Mouse (Mus musculus) E14TG2a.4 (cell line): ENCODE measurements around the gene Abca12.

ENCODE experiments used
- CTCF ChIP-seq: conservative IDR thresholded peaks from 2 replicates; pipeline ENCODE4 v1.5.1; 2014; ENCODE audit warnings: low read length
- NANOG ChIP-seq: IDR thresholded peaks from 2 replicates; pipeline ENCODE4 v1.6.1; 2014; ENCODE audit warnings: borderline replicate concordance, low read length, mixed read lengths
- POU5F1 ChIP-seq: IDR thresholded peaks from 2 replicates; pipeline ENCODE4 v1.6.1; 2014; ENCODE audit warnings: low read length, borderline replicate concordance

GRCm38 (mm10) chr1:71392463-71392862, 22.2 kb downstream of the Abca12 start:
- TF ChIP-seq CTCF (no peak), NANOG (no peak), POU5F1 (no peak)
